Mouse (Mus musculus) cerebellum, adult (tissue): ENCODE measurements around the gene Galnt10.

Source experiments
- ATAC-seq: cut with Nextera tagmentation; 2 replicates; pipeline ENCODE4 v1.9.2; 2017; ENCODE audit warnings: mild to moderate bottlenecking, moderate library complexity, mixed read lengths; ENCODE audit not compliant: insufficient number of reproducible peaks, low FRiP score, low TSS enrichment

The Galnt10 gene

GRCm38 (mm10) chr11:57656602-57657275 lies 11.5 kb downstream of the Galnt10 start:
- no peak for ATAC-seq

- ATAC-seq: no peak
Observed at GRCm38 (mm10) chr11:57657370-57658072, 12.3 kb downstream of the Galnt10 start.

GRCm38 (mm10) chr11:57658214-57658613 lies 13.0 kb downstream of the Galnt10 start:
- no peak for ATAC-seq

- ATAC-seq: no peak
Observed at GRCm38 (mm10) chr11:57658751-57659150, 13.5 kb downstream of the Galnt10 start.

DNA sequence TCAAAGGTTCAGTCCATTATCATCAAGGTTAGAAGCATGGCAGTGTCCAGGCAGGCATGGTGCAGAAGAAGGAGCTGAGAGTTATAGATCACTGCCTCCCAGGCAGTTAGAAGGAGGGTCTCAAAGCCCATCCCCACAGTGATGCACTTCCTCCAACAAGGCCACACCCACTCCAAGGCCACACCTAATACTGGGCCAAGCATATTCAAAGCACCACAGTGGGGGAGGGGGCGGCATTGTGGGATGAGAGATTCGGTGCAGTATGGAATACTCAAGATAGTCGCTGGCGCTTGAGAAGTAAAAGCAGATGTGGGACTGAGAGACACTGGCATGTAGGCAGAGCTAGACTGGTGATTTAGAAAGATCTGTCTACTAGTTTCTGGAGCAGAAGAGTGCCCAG lies 14.9 kb downstream of the Galnt10 start:
- ATAC-seq: no peak

GRCm38 (mm10) chr11:57660814-57661213 lies 15.6 kb downstream of the Galnt10 start:
- ATAC-seq: no peak

GRCm38 (mm10) chr11:57661492-57662229 lies 16.4 kb downstream of the Galnt10 start:
- ATAC-seq: no peak

- ATAC-seq: 0 out of 2 replicates have a peak, but pooled peaks have one; percentile 26
Observed at GRCm38 (mm10) chr11:57662231-57662630, 17.0 kb downstream of the Galnt10 start.

- no peak for ATAC-seq
Observed at GRCm38 (mm10) chr11:57663271-57663670, 18.0 kb downstream of the Galnt10 start.

- no peak for ATAC-seq
Observed at GRCm38 (mm10) chr11:57664741-57665140, 19.5 kb downstream of the Galnt10 start.

DNA sequence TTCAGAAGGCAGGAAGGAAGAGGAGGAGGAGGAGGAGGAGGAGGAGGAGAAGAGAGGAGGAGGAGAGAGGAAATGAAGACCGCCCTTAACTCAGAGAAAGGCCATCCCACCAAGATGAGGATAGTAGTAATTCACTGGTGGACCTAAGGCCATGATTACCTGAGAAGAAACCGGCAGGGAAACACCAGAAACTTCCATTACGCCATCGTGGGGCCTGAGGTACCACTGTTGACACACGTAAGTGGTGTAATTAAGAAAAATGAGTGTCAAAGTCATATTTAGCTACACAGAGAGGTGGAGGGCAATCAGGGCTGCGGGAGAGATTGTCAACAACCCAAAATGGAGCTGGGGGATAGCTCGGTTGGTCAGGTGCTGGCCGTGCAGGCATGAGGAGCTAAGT lies 23.0 kb downstream of the Galnt10 start:
- no peak for ATAC-seq

- ATAC-seq: no peak
Observed at GRCm38 (mm10) chr11:57669522-57669921, 24.3 kb downstream of the Galnt10 start.

GRCm38 (mm10) chr11:57671120-57671697 lies 26.0 kb downstream of the Galnt10 start:
- no peak for ATAC-seq

DNA sequence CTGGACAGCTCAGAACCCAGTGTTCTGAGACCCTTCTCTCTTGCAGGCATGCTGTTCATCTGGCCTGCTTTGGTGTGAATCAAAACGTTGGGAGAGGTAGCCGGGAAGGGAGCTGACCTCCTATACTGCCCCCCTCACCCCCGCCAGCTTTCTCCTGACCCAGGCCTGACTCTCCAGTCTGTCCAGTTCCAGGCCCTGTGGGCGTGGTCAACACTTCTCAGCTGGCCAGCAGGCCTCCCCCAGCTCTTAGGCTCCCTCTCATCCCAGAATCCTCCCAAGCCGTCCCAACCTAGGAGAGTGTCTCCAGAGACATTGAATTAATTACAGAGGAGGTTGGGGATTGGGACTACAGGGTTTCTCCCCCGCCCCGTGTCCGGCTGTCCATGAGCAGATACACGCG lies 26.6 kb downstream of the Galnt10 start:
- no peak for ATAC-seq

GRCm38 (mm10) chr11:57672995-57673394 lies 27.8 kb downstream of the Galnt10 start:
- ATAC-seq: no peak

DNA sequence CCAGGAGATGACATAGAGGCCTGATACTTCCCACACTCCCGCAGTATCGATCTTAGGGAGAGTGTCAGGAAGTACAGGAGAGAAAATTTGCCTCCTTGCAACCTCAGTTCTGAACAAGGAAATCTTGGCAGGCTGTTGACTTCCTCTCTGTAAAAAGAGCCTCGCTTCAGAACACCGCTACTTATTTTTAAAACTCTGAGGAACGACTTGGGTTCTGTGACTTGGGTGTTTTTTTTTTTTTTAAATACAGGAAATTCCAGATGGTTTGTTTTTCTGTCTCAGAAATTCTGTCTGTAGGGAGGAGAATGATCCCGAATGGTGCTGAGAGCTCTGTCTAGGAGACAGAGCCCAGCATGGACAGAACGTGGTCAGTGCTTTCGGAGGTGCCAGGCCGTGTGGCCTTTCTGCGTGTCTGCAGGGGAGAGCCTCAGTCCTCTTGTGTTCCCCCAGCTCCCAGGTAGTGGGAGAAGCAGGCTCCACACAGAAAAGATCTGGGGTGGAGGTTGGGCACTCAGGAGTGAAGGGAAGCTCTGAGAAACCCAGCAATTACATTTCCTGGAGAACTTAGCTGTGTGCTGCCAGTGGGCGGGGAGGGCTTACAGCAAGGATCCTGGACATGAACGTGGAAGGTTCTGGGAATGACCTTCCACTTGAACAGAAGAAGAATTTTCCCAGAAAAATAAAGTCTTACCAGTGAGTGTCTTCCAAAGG lies 28.9 kb downstream of the Galnt10 start:
- no peak for ATAC-seq

DNA sequence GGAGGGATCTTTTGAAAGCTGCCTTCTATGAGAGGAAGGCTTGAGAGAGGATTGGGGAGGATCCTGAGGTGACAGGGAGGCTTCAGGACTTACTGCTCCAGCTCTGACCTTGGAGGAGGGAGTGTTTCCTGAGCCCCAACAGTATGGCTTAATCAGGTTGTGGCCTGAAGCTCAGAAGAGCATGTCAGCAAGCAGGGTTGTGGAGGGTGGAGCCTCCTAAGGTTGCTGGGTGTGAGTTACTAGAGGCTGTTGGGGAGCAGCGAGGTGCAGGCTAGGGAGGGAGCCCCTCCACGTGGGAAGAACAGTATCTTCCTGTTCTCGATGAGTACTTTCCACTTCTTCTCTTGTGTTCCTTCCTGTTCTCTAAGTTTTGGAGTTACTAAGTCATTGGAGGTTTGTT lies 32.0 kb downstream of the Galnt10 start:
- ATAC-seq: no peak

DNA sequence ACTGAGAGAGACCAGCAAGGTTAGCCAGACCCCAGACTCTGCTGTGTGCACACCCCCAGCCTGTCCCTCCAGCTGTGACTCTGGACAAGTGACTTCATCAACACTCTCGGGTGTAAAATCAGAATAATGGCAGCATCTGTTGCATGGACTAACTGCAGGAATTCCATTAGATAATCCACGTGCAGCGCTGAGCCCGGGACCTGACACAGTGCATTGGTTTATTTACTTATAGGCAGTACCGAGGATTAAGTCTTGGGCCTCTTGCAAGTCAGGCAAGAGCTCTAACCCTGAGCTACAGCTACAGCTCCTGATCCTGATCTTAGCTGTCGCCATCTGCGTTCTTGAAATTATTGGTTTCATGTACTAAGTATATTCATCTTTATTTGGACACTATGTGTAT lies 37.3 kb downstream of the Galnt10 start:
- ATAC-seq: no peak

DNA sequence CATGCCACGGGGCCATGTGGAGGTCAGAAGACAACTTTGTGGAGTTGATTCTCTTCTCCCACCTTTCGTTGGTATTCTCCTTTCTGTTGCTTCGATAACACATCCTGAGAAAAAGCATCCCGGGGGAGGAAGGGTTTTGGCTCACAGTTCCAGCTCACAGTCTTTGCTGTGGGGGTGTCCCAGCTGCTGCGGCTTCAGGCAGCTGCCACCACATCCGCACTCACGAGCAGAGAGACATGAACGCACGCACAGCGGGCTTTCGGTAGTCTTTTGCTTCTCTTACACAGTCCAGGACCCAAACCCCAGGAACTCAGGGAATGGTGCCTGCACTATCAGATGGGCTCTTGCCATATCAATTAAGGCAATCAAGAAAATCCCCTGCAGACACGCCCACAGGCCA lies 37.9 kb downstream of the Galnt10 start:
- no peak for ATAC-seq

GRCm38 (mm10) chr11:57683931-57684330 lies 38.7 kb downstream of the Galnt10 start:
- ATAC-seq: no peak
